Mouse (Mus musculus) heart, embryonic 14.5 days (tissue): ENCODE data around the gene Cfap97. TPM values are rescaled to one million over a fixed set of nuclear protein-coding genes. Genes with fewer than 3 reads are reported as not detected.

ENCODE experiments used
- microRNA-seq: library from miRNA; unstranded; fragments of <30 nt; microRNA quantifications from one replicate; pipeline ENCODE4, GENCODE M21; 2016
- polyA plus RNA-seq: library from polyadenylated mRNA; unstranded; fragments of >200 nt; fragmentation: Nextera tagmentation; extraction: Ambion mirVana; gene quantifications from 2 replicates; pipeline ENCODE4 v1.2.1, GENCODE M21; 2014

Gene Cfap97
- polyA plus RNA-seq, 1 experiment from 2014 or later: 21.8 TPM

Small RNAs within 50 kb of the gene (microRNA-seq; reads per million reads assigned to microRNA genes)
- not detected for gene Gm23812

Other genes with a start within 250 kb of the Cfap97 start
- not detected in 2 replicates for gene Ccdc110, start 217.2 kb upstream of the Cfap97 start, polyA plus RNA-seq
- 2.4 and 2.8 TPM in 2 replicates for gene 1700029J07Rik, start 176.5 kb upstream of the Cfap97 start, polyA plus RNA-seq
- 52.9 and 57.1 TPM in 2 replicates for gene Ufsp2, start 176.2 kb upstream of the Cfap97 start, polyA plus RNA-seq
- gene Lrp2bp, start 152.5 kb upstream of the Cfap97 start, polyA plus RNA-seq: 1.1 and 1.3 TPM in 2 replicates
- gene Ankrd37, start 146.1 kb upstream of the Cfap97 start, polyA plus RNA-seq: 13.4 and 17.7 TPM in 2 replicates
- 6.8 and 8.8 TPM in 2 replicates for gene Snx25, start 388 bp downstream of the Cfap97 start, polyA plus RNA-seq
- 2,296 and 2,316 TPM in 2 replicates for gene Slc25a4, start 59.5 kb downstream of the Cfap97 start, polyA plus RNA-seq
- not detected in 2 replicates for gene Helt, start 142.9 kb downstream of the Cfap97 start, polyA plus RNA-seq